Mouse (Mus musculus) limb, embryonic 11.5 days (tissue): ENCODE results near the gene Ccdc146. TPM values are rescaled to one million over a fixed set of nuclear protein-coding genes. Genes with fewer than 3 reads are reported as not detected.

ENCODE experiments used
- ATAC-seq: fragments of 200-750 bp; cut with Nextera tagmentation; 2 replicates; pipeline ENCODE4 v1.8.0; 2017; ENCODE audit warnings: low read depth; ENCODE audit not compliant: insufficient number of reproducible peaks, low FRiP score, low TSS enrichment
- DNase-seq: peaks from one replicate; pipeline ENCODE4 v3.0.0-alpha.2; 2015; ENCODE audit warnings: low spot score
- H3K27ac ChIP-seq: fragments of 300-500 bp; sonication (generic); replicated peaks from 2 replicates; pipeline ENCODE4 v1.5.1; 2014; ENCODE audit warnings: low read depth, mild to moderate bottlenecking, low read length
- H3K27me3 ChIP-seq: fragments of 300-500 bp; sonication (generic); 2 replicates; pipeline ENCODE4 v1.6.1; 2014; ENCODE audit warnings: mild to moderate bottlenecking, low read length, mixed read lengths; ENCODE audit not compliant: control insufficient read depth, insufficient read depth
- H3K36me3 ChIP-seq: fragments of 300-500 bp; sonication (generic); 2 replicates; pipeline ENCODE4 v1.6.1; 2014; ENCODE audit warnings: mild to moderate bottlenecking, low read length, moderate library complexity, mixed read lengths; ENCODE audit not compliant: control insufficient read depth, insufficient read depth
- H3K4me1 ChIP-seq: fragments of 300-500 bp; sonication (generic); 2 replicates; pipeline ENCODE4 v1.6.1; 2014; ENCODE audit warnings: low read length, mixed read lengths; ENCODE audit not compliant: control insufficient read depth, insufficient read depth
- H3K4me2 ChIP-seq: fragments of 300-500 bp; sonication (generic); 2 replicates; pipeline ENCODE4 v1.6.1; 2014; ENCODE audit warnings: low read depth, mild to moderate bottlenecking, moderate library complexity; ENCODE audit not compliant: severe bottlenecking
- H3K4me3 ChIP-seq: fragments of 300-500 bp; sonication (generic); 2 replicates; pipeline ENCODE4 v1.5.1; 2014; ENCODE audit warnings: low read depth, low read length
- H3K9ac ChIP-seq: fragments of 300-500 bp; sonication (generic); 2 replicates; pipeline ENCODE4 v1.6.1; 2014; ENCODE audit warnings: mild to moderate bottlenecking, low read length
- H3K9me3 ChIP-seq: fragments of 300-500 bp; sonication (generic); 2 replicates; pipeline ENCODE4 v1.6.1; 2016; ENCODE audit warnings: low read length; ENCODE audit not compliant: control insufficient read depth
- WGBS: fragments of 180-500 bp; shearing (Covaris S2); extraction: QIAGEN DNeasy Blood & Tissue Kit; methylation state at CpG from one replicate; pipeline ENCODE4 v1.1.7; 2014; 5-methylcytosine and 5-hydroxymethylcytosine counted together
- polyA plus RNA-seq: library from polyadenylated mRNA; unstranded; fragments of >200 nt; fragmentation: Nextera tagmentation; extraction: Ambion mirVana; gene quantifications from 2 replicates; pipeline ENCODE4 v1.2.1, GENCODE M21; 2014

Ccdc146 gene
- polyA plus RNA-seq, 1 experiment from 2014 or later = not detected

DNA sequence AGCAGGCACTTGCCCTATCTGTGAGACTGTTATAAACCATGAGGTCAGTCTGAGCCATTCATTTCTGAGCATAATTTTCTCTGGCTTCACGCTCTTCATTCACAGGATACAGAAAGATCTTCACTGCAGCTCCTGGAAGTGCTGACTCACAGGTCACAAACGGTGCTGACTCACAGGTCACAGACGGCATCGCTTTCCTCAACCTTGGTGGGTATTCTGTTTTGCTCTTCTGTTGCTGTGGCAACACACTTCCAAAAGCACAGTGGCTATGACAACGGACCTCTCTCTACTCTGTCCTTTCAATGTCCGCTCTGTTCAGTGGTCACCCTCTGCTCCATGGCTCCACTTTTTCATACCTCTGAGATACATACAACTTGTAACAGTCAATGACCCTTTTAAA is 177.7 kb downstream of the Ccdc146 start:
- WGBS = 81% methylated on average over 6 of the region's 6 CpGs
- no peak overlapping the region for H3K9ac ChIP-seq
- no peak for ATAC-seq

DNA sequence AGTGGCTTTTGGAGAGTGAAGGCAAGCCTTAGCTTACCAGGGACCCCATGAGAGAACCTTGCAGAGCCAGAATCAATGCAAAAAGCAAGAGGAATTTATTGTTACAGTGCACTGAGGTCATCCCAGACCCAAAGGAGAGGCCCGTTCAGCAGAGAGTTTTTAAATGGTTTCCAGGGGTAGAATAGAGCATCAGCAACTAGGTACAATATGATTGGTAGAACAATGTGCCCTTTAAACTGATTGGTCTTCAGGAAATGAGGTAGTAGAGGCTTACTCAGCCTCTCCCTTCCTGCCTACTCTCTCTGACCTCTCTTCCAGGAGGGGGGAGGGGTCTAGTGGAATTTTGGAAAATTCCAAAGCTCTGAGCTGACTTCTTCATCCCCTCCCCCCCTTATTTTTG is 179.2 kb downstream of the Ccdc146 start:
- H3K36me3 ChIP-seq = no peaks in the 10 kb centered on the region
- WGBS = 85% methylated on average over 1 of the region's 1 CpGs
- no peak overlapping the region for H3K4me3 ChIP-seq
- H3K27ac ChIP-seq = no peak overlapping the region
- H3K4me1 ChIP-seq = no peaks in the 10 kb centered on the region
- no peak overlapping the region for H3K4me2 ChIP-seq
- ATAC-seq = no peak
- no peaks in the 10 kb centered on the region for H3K9me3 ChIP-seq
- no peak overlapping the region for H3K9ac ChIP-seq
- no peak for DNase-seq
- no peaks in the 10 kb centered on the region for H3K27me3 ChIP-seq

More for the DNA sequence above, 177.7 kb downstream of the Ccdc146 start:
- no peaks in the 10 kb centered on the region for H3K9me3 ChIP-seq
- no peaks in the 10 kb centered on the region for H3K4me1 ChIP-seq
- H3K27ac ChIP-seq = no peak overlapping the region
- no peak overlapping the region for H3K4me2 ChIP-seq
- no peak overlapping the region for H3K4me3 ChIP-seq
- no peak for DNase-seq
- H3K27me3 ChIP-seq = no peaks in the 10 kb centered on the region
- no peaks in the 10 kb centered on the region for H3K36me3 ChIP-seq

DNA sequence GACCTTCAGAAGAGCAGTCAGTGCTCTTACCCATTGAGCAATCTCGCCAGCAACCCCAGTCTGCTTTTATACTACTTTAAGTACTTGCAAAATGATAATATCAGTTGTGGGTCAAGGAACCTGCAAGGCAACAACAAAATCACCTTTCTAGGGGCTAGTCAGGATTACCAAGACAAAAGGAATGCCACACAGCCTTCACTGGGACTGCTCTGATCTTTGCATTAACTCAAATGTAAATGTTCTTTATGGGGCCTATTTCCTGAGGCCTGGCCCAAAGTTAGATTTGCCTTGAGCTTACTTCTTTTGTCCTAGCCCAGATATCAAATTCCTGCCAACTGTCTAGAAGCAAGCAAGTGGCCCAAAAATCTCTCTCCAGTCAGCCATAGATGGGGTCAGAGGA is 179.9 kb downstream of the Ccdc146 start:
- Histone ChIP-seq H3K4me2 (no peak overlapping the region), H3K27ac (no peak overlapping the region), H3K4me1 (no peaks in the 10 kb centered on the region), H3K9me3 (no peaks in the 10 kb centered on the region), H3K36me3 (no peaks in the 10 kb centered on the region), H3K4me3 (no peak overlapping the region), H3K27me3 (no peaks in the 10 kb centered on the region), H3K9ac (no peak overlapping the region)
- WGBS = 93% methylated on average over 1 of the region's 1 CpGs
- DNase-seq (no peak), ATAC-seq (no peak)

Other genes with a start within 250 kb of the Ccdc146 start
- gene Gsap, start 238.4 kb downstream of the Ccdc146 start, polyA plus RNA-seq = 1.4 and 2.2 TPM in 2 replicates
- 0.21 and 0.23 TPM in 2 replicates for gene Fgl2, start 52.0 kb downstream of the Ccdc146 start, polyA plus RNA-seq
- gene Fam185a, start 281 bp upstream of the Ccdc146 start, polyA plus RNA-seq = 6.0 and 7.6 TPM in 2 replicates
- 32.4 and 34.3 TPM in 2 replicates for gene Lrrc17, start 118.9 kb upstream of the Ccdc146 start, polyA plus RNA-seq
- gene Fbxl13, start 221.0 kb upstream of the Ccdc146 start, polyA plus RNA-seq = 0.12 TPM in 1 of 2 replicates, not detected in the other
- gene Armc10, start 221.1 kb upstream of the Ccdc146 start, polyA plus RNA-seq = 75.3 and 91.9 TPM in 2 replicates